Comparison of ENCODE assay signal across 8 mouse cellular contexts in the genomic region with DNA sequence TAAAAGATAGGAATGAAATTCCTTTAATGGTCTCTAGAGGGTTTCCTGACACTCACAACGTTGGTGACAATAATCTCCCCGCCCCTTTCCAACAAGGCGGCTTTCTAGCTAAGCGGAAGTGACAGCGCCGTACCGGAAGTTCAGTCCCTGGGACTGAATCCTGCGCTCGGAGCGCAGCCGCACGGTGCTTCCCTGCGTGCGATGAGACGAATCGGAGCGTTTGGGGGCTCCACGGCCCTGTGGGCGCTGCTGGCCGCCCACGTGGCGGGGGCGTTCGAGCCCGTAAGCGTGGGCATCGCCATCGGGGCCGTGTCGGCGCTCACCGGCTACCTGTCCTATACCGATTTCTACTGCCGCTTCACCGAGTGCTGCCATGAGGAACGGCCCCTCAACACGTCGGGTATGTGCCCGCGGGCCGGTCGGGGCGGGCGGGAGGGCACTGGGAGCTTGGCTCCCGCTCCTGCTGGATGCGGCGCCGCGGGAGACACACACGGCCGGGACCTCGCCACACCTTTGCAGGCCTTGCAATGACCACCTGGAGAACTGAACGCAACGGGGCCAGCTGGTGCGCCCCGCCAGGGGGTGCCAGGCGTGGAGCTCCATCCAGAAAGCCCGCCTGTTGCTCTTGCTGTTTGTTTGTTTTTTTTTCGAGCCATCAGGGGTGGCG. TPM values are rescaled to one million over a fixed set of nuclear protein-coding genes. Genes with fewer than 3 reads are reported as not detected.
A peak's percentile ranks its signal among the peaks of the same experiment; 100 is the strongest.
DNase-seq lines count a peak whose midpoint lies in the region; ATAC-seq lines count a peak whose summit lies in the region.

A gene (plus strand): TSS at position 136 of the 667 bp plus-strand sequence.

- peak; percentile 95 for ATAC-seq in erythroblast, adult 5-6 weeks (replicated peaks; ENCODE audit: low FRiP score, poor library complexity, severe bottlenecking)
- ATAC-seq in heart, embryonic 11.5 days (replicated peaks; ENCODE audit: insufficient number of reproducible peaks, low FRiP score, low TSS enrichment), result peak; percentile 61
- peak; percentile 93 for ATAC-seq in kidney, embryonic 16.5 days (ENCODE audit: low FRiP score, low TSS enrichment)
- peak; percentile 89 for ATAC-seq in liver, embryonic 12.5 days
- ATAC-seq in stomach, embryonic 15.5 days (ENCODE audit: insufficient read depth, low FRiP score, low read depth), result peak; percentile 85

- peaks cover 13% of the 10 kb centered on the region; the same call in 1 of the 2 replicates for H3K4me1 ChIP-seq in heart, embryonic 11.5 days (ENCODE audit: control insufficient read depth, insufficient read depth, low read length)
- H3K4me1 ChIP-seq in kidney, embryonic 16.5 days (ENCODE audit: insufficient read depth, low read length), result peaks cover 16% of the 10 kb centered on the region
- H3K4me1 ChIP-seq in liver, embryonic 12.5 days, result peaks cover 38% of the 10 kb centered on the region
- H3K4me1 ChIP-seq in stomach, embryonic 15.5 days, result peaks cover 21% of the 10 kb centered on the region

- H3K36me3 ChIP-seq in heart, embryonic 11.5 days (ENCODE audit: control insufficient read depth, insufficient read depth, low read length), result peaks cover 12% of the 10 kb centered on the region
- peaks cover 21% of the 10 kb centered on the region for H3K36me3 ChIP-seq in kidney, embryonic 16.5 days (ENCODE audit: insufficient read depth, low read length)
- peaks cover 40% of the 10 kb centered on the region for H3K36me3 ChIP-seq in liver, embryonic 12.5 days
- H3K36me3 ChIP-seq in stomach, embryonic 15.5 days, result peaks cover 17% of the 10 kb centered on the region

- DNase-seq in CD4-positive helper T cell, adult 2 months (ENCODE audit: low read depth, low spot score), result peak; percentile 93
- peak; percentile 96 for DNase-seq in brain, adult 2 months (ENCODE audit: low read depth, low spot score)
- peak; percentile 70 to 79 for DNase-seq in natural killer cell, adult 2 months (ENCODE audit: low spot score in 2 of 2)

- peak within 1 kb of the TSS; percentile 99 for H3K4me3 ChIP-seq in heart, embryonic 11.5 days (ENCODE audit: low read depth, low read length)
- H3K4me3 ChIP-seq in kidney, embryonic 16.5 days (ENCODE audit: low read length), result peak within 1 kb of the TSS; percentile 85
- peak within 1 kb of the TSS; percentile 91 for H3K4me3 ChIP-seq in liver, embryonic 12.5 days
- peak within 1 kb of the TSS; percentile 74 for H3K4me3 ChIP-seq in stomach, embryonic 15.5 days (replicated peaks)

- peak within 1 kb of the TSS; percentile 75 for H3K27ac ChIP-seq in heart, embryonic 11.5 days (ENCODE audit: low read depth, low read length)
- H3K27ac ChIP-seq in kidney, embryonic 16.5 days (ENCODE audit: low read length), result peak within 1 kb of the TSS; percentile 83
- H3K27ac ChIP-seq in liver, embryonic 12.5 days, result peak within 1 kb of the TSS; percentile 89
- peak within 1 kb of the TSS; percentile 85 for H3K27ac ChIP-seq in stomach, embryonic 15.5 days

- under 1% methylated on average over 60 of the region's 60 CpGs for WGBS in heart, embryonic 11.5 days (ENCODE audit: insufficient replicate concordance)
- WGBS in kidney, embryonic 16.5 days, result under 1% methylated on average over 52 of the region's 60 CpGs
- WGBS in liver, embryonic 12.5 days (ENCODE audit: insufficient replicate concordance), result under 1% methylated on average over 60 of the region's 60 CpGs
- WGBS in stomach, embryonic 15.5 days, result under 1% methylated on average over 60 of the region's 60 CpGs

- peak within 1 kb of the TSS; percentile 93 for H3K4me2 ChIP-seq in heart, embryonic 11.5 days
- peak within 1 kb of the TSS; percentile 64 for H3K4me2 ChIP-seq in kidney, embryonic 16.5 days (replicated peaks; ENCODE audit: low read depth, low read length)
- H3K4me2 ChIP-seq in liver, embryonic 12.5 days, result peak within 1 kb of the TSS; percentile 89
- H3K4me2 ChIP-seq in stomach, embryonic 15.5 days, result peak within 1 kb of the TSS; percentile 65

- H3K9ac ChIP-seq in heart, embryonic 11.5 days (ENCODE audit: low read depth, low read length), result peak within 1 kb of the TSS; percentile 93
- H3K9ac ChIP-seq in kidney, embryonic 16.5 days (replicated peaks; ENCODE audit: low read length), result peak within 1 kb of the TSS; percentile 92
- peak within 1 kb of the TSS; percentile 90 for H3K9ac ChIP-seq in liver, embryonic 12.5 days
- peak within 1 kb of the TSS; percentile 72 for H3K9ac ChIP-seq in stomach, embryonic 15.5 days

- no peaks in the 10 kb centered on the region for H3K9me3 ChIP-seq in heart, embryonic 11.5 days (replicated peaks; ENCODE audit: control insufficient read depth, low read length)
- H3K9me3 ChIP-seq in kidney, embryonic 16.5 days (ENCODE audit: low read length), result no peaks in the 10 kb centered on the region
- H3K9me3 ChIP-seq in liver, embryonic 12.5 days (replicated peaks), result no peaks in the 10 kb centered on the region
- H3K9me3 ChIP-seq in stomach, embryonic 15.5 days, result no peaks in the 10 kb centered on the region

- no peaks in the 10 kb centered on the region for H3K27me3 ChIP-seq in heart, embryonic 11.5 days (ENCODE audit: control insufficient read depth, insufficient read depth, low read length)
- no peaks in the 10 kb centered on the region for H3K27me3 ChIP-seq in kidney, embryonic 16.5 days (ENCODE audit: insufficient read depth, low read length)
- no peaks in the 10 kb centered on the region for H3K27me3 ChIP-seq in liver, embryonic 12.5 days (replicated peaks)
- no peaks in the 10 kb centered on the region for H3K27me3 ChIP-seq in stomach, embryonic 15.5 days (replicated peaks)

RNA-seq across cellular contexts. Expression of the gene that starts here (rescaled TPM):
- 6.5 and 7.1 TPM in 2 replicates for total RNA-seq in erythroblast, adult 5-6 weeks (2015; ENCODE audit: low replicate concordance)
- 10.8 and 12.7 TPM in 2 replicates for total RNA-seq in erythroblast, adult 5-6 weeks (2017; ENCODE audit: low replicate concordance)
- 23.3 and 23.7 TPM in 2 replicates for polyA plus RNA-seq in heart, embryonic 11.5 days (2014; fragmentation: Nextera tagmentation; extraction: Ambion mirVana)
- 38.9 and 40.4 TPM in 2 replicates for polyA plus RNA-seq in kidney, embryonic 16.5 days (2015; fragmentation: Nextera tagmentation; extraction: Ambion mirVana)
- polyA plus RNA-seq in liver, embryonic 12.5 days (2016; fragmentation: Nextera tagmentation; extraction: Ambion mirVana), result 21.3 and 21.8 TPM in 2 replicates
- 30.6 and 31.1 TPM in 2 replicates for polyA plus RNA-seq in stomach, embryonic 15.5 days (2015; fragmentation: Nextera tagmentation; extraction: Ambion mirVana)

Comparison
In these comparisons a context has a peak if more than half of its experiments do, and no peak if none do; other contexts are left out.
1. Peak in every context shown above with its lines: DNase-seq, ATAC-seq, H3K4me3 ChIP-seq and H3K27ac ChIP-seq.